In genomic region chr10:22391616-22392015, GRCm38 (mm10) we compare ENCODE assay signal across 2 mouse cellular contexts. TPM values are rescaled to one million over a fixed set of nuclear protein-coding genes. Genes with fewer than 3 reads are reported as not detected.
"Had no signal": no experiment of that assay in that cellular context is flagged by ENCODE, and none has a peak within 500 bp of the region (broad histone marks: within the 10 kb centered on the region; RNA-seq: fewer than 3 reads in every experiment).

No protein-coding gene starts in this region.

RNA-seq across cellular contexts. Expression of gene Raet1d, which starts 31.3 kb away (rescaled TPM):
- polyA plus RNA-seq: small intestine, adult 2 months; spleen, adult 2 months had no signal
